Mouse (Mus musculus) forebrain, embryonic 13.5 days (tissue): Measurements from ENCODE around the gene 4833423E24Rik. TPM values are rescaled to one million over a fixed set of nuclear protein-coding genes. Genes with fewer than 3 reads are reported as not detected.

ENCODE experiments used
- ATAC-seq: fragments of 200-750 bp; cut with Nextera tagmentation; 2 replicates; pipeline ENCODE4 v1.8.0; 2017
- H3K27ac ChIP-seq: fragments of 300-500 bp; sonication (generic); 2 replicates; pipeline ENCODE4 v1.5.1; 2015; ENCODE audit warnings: inconsistent platforms, mild to moderate bottlenecking, moderate library complexity
- H3K27me3 ChIP-seq: fragments of 300-500 bp; sonication (generic); 2 replicates; pipeline ENCODE4 v1.6.1; 2015; ENCODE audit warnings: mild to moderate bottlenecking, inconsistent platforms
- H3K36me3 ChIP-seq: fragments of 300-500 bp; sonication (generic); 2 replicates; pipeline ENCODE4 v1.6.1; 2015; ENCODE audit warnings: mild to moderate bottlenecking, inconsistent platforms; ENCODE audit not compliant: poor library complexity, severe bottlenecking
- H3K4me1 ChIP-seq: fragments of 300-500 bp; sonication (generic); 2 replicates; pipeline ENCODE4 v1.6.1; 2015; ENCODE audit warnings: inconsistent platforms
- H3K4me2 ChIP-seq: fragments of 300-500 bp; sonication (generic); 2 replicates; pipeline ENCODE4 v1.6.1; 2015; ENCODE audit warnings: inconsistent platforms, mild to moderate bottlenecking, moderate library complexity
- H3K4me3 ChIP-seq: fragments of 300-500 bp; sonication (generic); 2 replicates; pipeline ENCODE4 v1.5.1; 2015; ENCODE audit warnings: mild to moderate bottlenecking, inconsistent platforms
- H3K9ac ChIP-seq: fragments of 300-500 bp; sonication (generic); 2 replicates; pipeline ENCODE4 v1.6.1; 2015; ENCODE audit warnings: mild to moderate bottlenecking, inconsistent platforms
- H3K9me3 ChIP-seq: fragments of 300-500 bp; sonication (generic); replicated peaks from 2 replicates; pipeline ENCODE4 v1.6.1; 2016; ENCODE audit warnings: inconsistent platforms
- WGBS: fragments of 180-500 bp; shearing (Covaris S2); methylation state at CpG from one replicate; pipeline ENCODE4 v1.1.7; 2015; 5-methylcytosine and 5-hydroxymethylcytosine counted together
- polyA plus RNA-seq: library from polyadenylated mRNA; unstranded; fragments of >200 nt; fragmentation: Nextera tagmentation; extraction: Ambion mirVana; gene quantifications from 2 replicates; pipeline ENCODE4 v1.2.1, GENCODE M21; 2015

4833423E24Rik gene
- polyA plus RNA-seq, 1 experiment from 2014 or later = not detected

- H3K27ac ChIP-seq = no peak overlapping the region
- H3K4me3 ChIP-seq = no peak overlapping the region
- ATAC-seq = no peak
- no peak overlapping the region for H3K4me2 ChIP-seq
- H3K36me3 ChIP-seq = no peaks in the 10 kb centered on the region
- no peaks in the 10 kb centered on the region for H3K27me3 ChIP-seq
- no peaks in the 10 kb centered on the region for H3K9me3 ChIP-seq
- no peaks in the 10 kb centered on the region for H3K4me1 ChIP-seq
- no peak overlapping the region for H3K9ac ChIP-seq
Observed at GRCm38 (mm10) chr2:85442546-85442945, 76.3 kb downstream of the 4833423E24Rik start.

GRCm38 (mm10) chr2:85436351-85436750 lies 82.5 kb downstream of the 4833423E24Rik start, which contains the start of gene Olfr994:
TSS of gene Olfr994 (minus strand) at chr2:85436451.
- ATAC-seq = no peak
- H3K36me3 ChIP-seq = no peaks in the 10 kb centered on the region
- WGBS = 91% methylated on average over 3 of the region's 3 CpGs

More at GRCm38 (mm10) chr2:85436351-85436750, 82.5 kb downstream of the 4833423E24Rik start, which contains the start of gene Olfr994:
- no peak within 1 kb of the TSS for H3K27ac ChIP-seq
- no peak within 1 kb of the TSS for H3K9ac ChIP-seq
- no peaks in the 10 kb centered on the region for H3K27me3 ChIP-seq
- no peak within 1 kb of the TSS for H3K4me3 ChIP-seq
- H3K4me1 ChIP-seq = no peaks in the 10 kb centered on the region
- H3K4me2 ChIP-seq = no peak within 1 kb of the TSS
- H3K9me3 ChIP-seq = no peaks in the 10 kb centered on the region

Other genes starting within 250 kb of the 4833423E24Rik start
- not detected in 2 replicates for gene Olfr987, start 179.7 kb downstream of the 4833423E24Rik start, polyA plus RNA-seq
- not detected in 2 replicates for gene Olfr988, start 155.8 kb downstream of the 4833423E24Rik start, polyA plus RNA-seq
- not detected in 2 replicates for gene Olfr992, start 109.6 kb downstream of the 4833423E24Rik start, polyA plus RNA-seq
- not detected in 2 replicates for gene Olfr993, start 104.1 kb downstream of the 4833423E24Rik start, polyA plus RNA-seq
- not detected in 2 replicates for gene Olfr994, start 82.6 kb downstream of the 4833423E24Rik start, polyA plus RNA-seq
- not detected in 2 replicates for gene Olfr995, start 75.4 kb downstream of the 4833423E24Rik start, polyA plus RNA-seq
- not detected in 2 replicates for gene Olfr996, start 60.2 kb upstream of the 4833423E24Rik start, polyA plus RNA-seq
- not detected in 2 replicates for gene Olfr998, start 69.9 kb upstream of the 4833423E24Rik start, polyA plus RNA-seq
- gene Olfr1000, start 92.9 kb upstream of the 4833423E24Rik start, polyA plus RNA-seq = not detected in 2 replicates
- gene Olfr1002, start 131.7 kb upstream of the 4833423E24Rik start, polyA plus RNA-seq = not detected in 2 replicates
- gene Olfr154, start 145.4 kb upstream of the 4833423E24Rik start, polyA plus RNA-seq = not detected in 2 replicates
- gene Olfr1006, start 159.7 kb upstream of the 4833423E24Rik start, polyA plus RNA-seq = not detected in 2 replicates
- not detected in 2 replicates for gene Olfr1008, start 170.4 kb upstream of the 4833423E24Rik start, polyA plus RNA-seq
- not detected in 2 replicates for gene Olfr1009, start 196.4 kb upstream of the 4833423E24Rik start, polyA plus RNA-seq
- not detected in 2 replicates for gene Olfr1012, start 243.7 kb upstream of the 4833423E24Rik start, polyA plus RNA-seq
- not detected in 2 replicates for gene Olfr1013, start 248.1 kb upstream of the 4833423E24Rik start, polyA plus RNA-seq